Mouse (Mus musculus) megakaryocyte, embryonic 14.5 days (primary cell): ENCODE measurements at regions not wholly inside any gene's neighbourhood (a gene's known extent, or its start where the extent isn't known, plus 50 kb on each side); places are given as distances from the start of the nearest gene placed in this dataset.

Experiments used
- H3K27me3 ChIP-seq: replicated peaks from 2 replicates; pipeline ENCODE3; 2012; ENCODE audit warnings: inconsistent platforms
- H3K36me3 ChIP-seq: replicated peaks from 2 replicates; pipeline ENCODE3; 2012; ENCODE audit warnings: low read length, inconsistent platforms, mixed read lengths
- H3K4me1 ChIP-seq: 2 replicates; pipeline ENCODE4 v1.6.1; 2012; ENCODE audit warnings: inconsistent platforms
- H3K4me3 ChIP-seq: replicated peaks from 2 replicates; pipeline ENCODE3; 2012; ENCODE audit warnings: moderate library complexity, mild to moderate bottlenecking, inconsistent platforms
- H3K9me3 ChIP-seq: 2 replicates; pipeline ENCODE4 v1.6.1; 2012; ENCODE audit warnings: inconsistent platforms
- FLI1 ChIP-seq: IDR thresholded peaks from 2 replicates; pipeline ENCODE4 v1.6.1; 2012; ENCODE audit warnings: low read length, inconsistent platforms, mixed read lengths
- GATA1 ChIP-seq: IDR thresholded peaks from 3 replicates; pipeline ENCODE4 v1.6.1; 2012; ENCODE audit warnings: mixed read lengths, low read length, inconsistent platforms, borderline replicate concordance

DNA sequence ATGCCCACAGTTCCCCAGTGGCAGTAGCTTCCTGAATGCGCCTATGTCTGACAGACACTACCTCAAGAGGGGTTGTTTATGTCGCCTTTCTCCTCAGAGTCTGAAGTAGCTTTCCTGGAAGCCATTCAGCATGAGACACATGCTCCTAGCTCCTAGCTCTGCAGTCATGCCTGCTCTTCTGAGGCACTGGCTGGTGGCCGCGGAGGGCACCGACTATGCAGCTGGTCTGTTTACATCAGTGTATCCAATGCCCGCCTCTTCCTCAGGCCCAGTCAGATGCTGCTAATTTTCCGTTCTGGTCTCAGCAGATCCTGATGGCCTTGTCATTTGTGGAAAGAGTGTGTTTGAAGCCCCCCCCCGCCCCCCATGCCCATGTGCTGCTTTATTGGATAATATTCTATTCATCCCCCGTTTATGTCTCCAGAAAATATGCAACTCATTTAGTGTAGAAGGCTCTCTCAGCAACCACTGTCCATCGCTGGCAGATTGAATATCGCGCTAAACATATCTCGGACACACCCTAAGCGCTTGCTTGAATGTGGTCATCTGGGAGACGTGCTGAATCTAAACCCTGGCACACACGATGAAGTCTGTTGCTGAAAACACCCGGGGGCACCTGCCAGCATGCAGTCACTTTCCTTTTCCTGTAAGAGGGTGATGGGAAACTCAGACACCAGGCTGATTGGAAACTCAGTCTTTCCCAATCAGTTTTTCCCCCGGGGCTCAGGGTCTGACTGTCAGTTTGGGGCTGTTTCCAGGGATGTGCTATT is 73.9 kb downstream of the Ackr3 start:
- H3K9me3 ChIP-seq, result peaks cover 57% of the 10 kb centered on the region
- 0 out of 2 replicates have a peak, but pooled peaks cover 4% of the 10 kb centered on the region for H3K4me1 ChIP-seq
- no peaks in the 10 kb centered on the region for H3K36me3 ChIP-seq
- TF ChIP-seq GATA1, result no peak
- no peak for TF ChIP-seq FLI1
- no peaks in the 10 kb centered on the region for H3K27me3 ChIP-seq
- no peak overlapping the region for H3K4me3 ChIP-seq

- 0 out of 2 replicates have a peak, but pooled peaks cover 4% of the 10 kb centered on the region for H3K4me1 ChIP-seq
- no peaks in the 10 kb centered on the region for H3K36me3 ChIP-seq
- no peaks in the 10 kb centered on the region for H3K27me3 ChIP-seq
- TF ChIP-seq FLI1 (no peak), GATA1 (no peak)
- no peak overlapping the region for H3K4me3 ChIP-seq
- peaks cover 47% of the 10 kb centered on the region for H3K9me3 ChIP-seq
Measured at GRCm38 (mm10) chr1:90279066-90279839, 75.5 kb downstream of the Ackr3 start.

DNA sequence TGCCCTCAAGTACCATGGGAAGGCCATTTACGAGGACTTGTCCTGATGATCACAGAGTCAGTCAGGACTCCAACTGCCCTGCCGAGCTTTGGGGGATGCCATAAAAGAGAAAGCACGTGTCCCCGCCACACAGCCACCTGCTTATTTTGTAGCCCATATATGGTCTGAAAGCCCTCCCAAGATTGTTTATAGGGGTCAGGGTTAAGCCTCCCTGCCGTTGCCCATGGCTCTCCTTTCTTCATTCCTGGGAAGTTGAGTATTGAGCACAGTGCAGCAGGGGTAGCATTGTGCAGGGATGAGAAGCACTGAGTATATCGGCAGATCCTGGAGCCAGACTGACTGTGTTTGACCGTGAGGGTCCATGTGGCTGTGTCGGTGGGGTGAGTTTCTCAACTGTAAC is 76.4 kb downstream of the Ackr3 start:
- no peak overlapping the region for H3K4me3 ChIP-seq
- peaks cover 47% of the 10 kb centered on the region for H3K9me3 ChIP-seq
- TF ChIP-seq GATA1 (no peak), FLI1 (no peak)
- no peaks in the 10 kb centered on the region for H3K27me3 ChIP-seq
- H3K36me3 ChIP-seq, result no peaks in the 10 kb centered on the region
- 0 out of 2 replicates have a peak, but pooled peaks cover 4% of the 10 kb centered on the region for H3K4me1 ChIP-seq

DNA sequence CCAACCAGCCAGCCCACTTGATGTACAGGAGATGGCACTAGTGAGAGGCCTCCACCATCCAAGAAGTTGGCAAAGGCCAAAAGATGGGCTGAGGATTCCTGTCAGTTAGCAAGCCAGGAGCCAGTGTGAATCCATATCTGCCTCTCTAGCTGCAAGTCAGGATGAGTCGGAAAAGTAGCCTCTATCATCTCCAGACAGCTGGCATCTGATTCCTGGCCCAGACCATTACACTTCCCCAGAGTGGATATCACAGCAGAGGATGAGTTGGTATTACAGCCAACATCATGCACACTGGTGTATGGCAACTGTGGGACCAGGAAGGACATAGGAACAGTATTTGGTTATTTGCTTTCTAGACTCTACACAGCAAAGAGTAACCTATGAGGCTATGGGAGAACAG is 77.5 kb downstream of the Ackr3 start:
- H3K9me3 ChIP-seq, result peaks cover 38% of the 10 kb centered on the region
- H3K4me1 ChIP-seq, result 0 out of 2 replicates have a peak, but pooled peaks cover 4% of the 10 kb centered on the region
- H3K4me3 ChIP-seq, result no peak overlapping the region

DNA sequence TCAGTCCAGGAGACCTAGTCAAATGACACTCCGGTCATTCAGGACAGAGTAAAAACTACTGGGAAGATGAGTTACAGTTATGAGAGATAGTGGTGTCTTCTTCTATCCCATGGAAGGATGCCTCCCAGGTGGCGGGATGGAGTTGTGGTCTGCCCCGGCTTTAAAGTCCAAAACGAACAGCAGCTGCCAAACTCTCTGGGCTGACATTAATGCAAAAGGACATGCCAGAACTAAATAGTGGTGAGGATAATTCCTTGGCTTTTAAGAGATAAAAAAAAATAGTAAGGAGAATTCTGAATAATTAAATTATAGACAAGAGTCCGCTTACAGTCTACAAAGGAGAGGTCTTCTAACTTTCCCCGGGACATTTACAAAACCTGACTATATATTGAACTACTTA is 78.2 kb downstream of the Ackr3 start:
- no peak for TF ChIP-seq FLI1
- Histone ChIP-seq H3K4me1 (0 out of 2 replicates have a peak, but pooled peaks cover 4% of the 10 kb centered on the region), H3K36me3 (no peaks in the 10 kb centered on the region), H3K27me3 (no peaks in the 10 kb centered on the region), H3K4me3 (no peak overlapping the region), H3K9me3 (peaks cover 36% of the 10 kb centered on the region)

More for the DNA sequence above, 77.5 kb downstream of the Ackr3 start:
- no peak for TF ChIP-seq FLI1
- TF ChIP-seq GATA1, result no peak
- no peaks in the 10 kb centered on the region for H3K36me3 ChIP-seq
- H3K27me3 ChIP-seq, result no peaks in the 10 kb centered on the region

DNA sequence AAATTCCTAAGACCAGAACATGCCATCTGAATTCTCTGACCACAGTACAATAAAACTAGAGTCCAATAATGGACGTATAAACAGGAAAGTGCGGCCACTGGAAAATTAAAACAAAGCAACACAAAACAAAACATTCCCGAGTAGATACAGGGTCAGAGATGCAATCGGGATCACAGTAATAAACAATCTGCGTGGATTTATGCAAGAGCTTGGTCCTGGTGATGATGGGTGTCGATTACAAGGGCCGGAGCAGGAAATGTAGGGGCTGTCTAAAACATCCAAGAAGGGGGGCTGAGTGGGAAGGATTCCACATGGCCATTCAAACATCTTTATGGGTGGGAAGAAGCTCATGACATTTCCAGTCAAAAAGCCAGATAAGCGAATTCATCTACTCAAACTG is 78.6 kb downstream of the Ackr3 start:
- 0 out of 2 replicates have a peak, but pooled peaks cover 4% of the 10 kb centered on the region for H3K4me1 ChIP-seq
- TF ChIP-seq GATA1, result no peak
- no peak for TF ChIP-seq FLI1
- H3K4me3 ChIP-seq, result no peak overlapping the region
- H3K27me3 ChIP-seq, result no peaks in the 10 kb centered on the region
- peaks cover 32% of the 10 kb centered on the region for H3K9me3 ChIP-seq
- no peaks in the 10 kb centered on the region for H3K36me3 ChIP-seq

DNA sequence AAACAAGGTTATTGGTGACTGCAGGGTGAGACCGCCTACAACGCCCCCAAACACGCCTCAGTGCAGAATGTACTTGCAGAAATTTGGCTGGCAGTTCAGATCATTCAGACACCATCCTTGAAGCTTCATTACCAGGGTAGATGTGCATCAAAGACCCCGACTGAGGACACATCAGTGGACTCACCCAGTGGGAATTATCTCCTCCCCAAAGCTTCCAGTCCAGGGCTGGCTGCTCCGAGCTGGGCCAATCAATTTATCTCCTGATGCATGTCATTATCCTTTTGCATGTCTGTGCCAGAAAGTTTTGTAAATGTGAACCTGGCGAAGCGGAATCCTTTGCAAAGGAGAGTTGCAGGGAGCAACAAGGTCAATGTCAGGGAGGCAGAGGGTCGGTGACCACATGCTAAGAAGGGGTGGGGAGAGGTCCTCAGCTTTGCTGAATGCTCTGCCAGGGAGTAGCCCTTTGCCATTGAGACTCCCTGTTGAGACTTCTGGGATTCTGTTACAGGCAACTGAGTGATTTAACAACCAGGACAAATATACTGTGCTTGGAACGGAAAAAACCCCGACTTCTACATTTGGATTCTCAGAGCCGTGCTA is 79.5 kb downstream of the Ackr3 start:
- Histone ChIP-seq H3K36me3 (no peaks in the 10 kb centered on the region), H3K9me3 (peaks cover 27% of the 10 kb centered on the region), H3K4me1 (0 out of 2 replicates have a peak, but pooled peaks cover 4% of the 10 kb centered on the region), H3K27me3 (no peaks in the 10 kb centered on the region), H3K4me3 (no peak overlapping the region)
- no peak for TF ChIP-seq FLI1
- TF ChIP-seq GATA1, result no peak

DNA sequence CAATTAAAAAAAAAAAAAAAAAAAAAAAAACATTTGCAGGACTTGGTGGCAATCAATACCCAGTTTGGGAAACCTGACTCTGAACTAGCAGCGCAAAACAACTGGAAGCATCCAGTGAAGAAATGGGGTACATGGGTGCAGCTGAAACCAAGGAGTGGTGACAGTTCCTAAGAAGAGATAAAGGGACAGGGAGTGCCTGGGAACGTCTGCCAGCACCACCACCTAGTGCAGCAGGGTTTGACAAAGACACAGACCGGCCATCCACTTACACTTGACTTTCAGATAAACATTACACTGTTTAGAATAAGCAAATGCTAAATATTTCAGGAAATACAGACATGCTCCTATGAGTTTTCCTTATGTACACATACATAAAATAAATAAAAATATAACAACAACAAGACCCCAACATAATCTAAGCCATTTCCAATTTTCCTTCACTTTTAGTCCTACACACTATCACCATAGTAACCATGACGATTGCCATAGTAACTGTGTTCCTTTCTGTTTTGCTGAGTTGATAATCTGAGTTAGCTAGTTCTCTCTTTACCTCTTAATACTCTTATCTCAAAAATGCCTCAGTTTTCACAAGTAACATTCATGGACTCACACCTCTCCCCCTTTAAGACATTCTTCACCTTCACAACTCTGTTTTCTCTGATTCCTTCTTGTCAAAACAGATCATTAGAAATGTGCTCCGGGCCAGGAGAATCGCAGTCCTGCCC is 80.3 kb downstream of the Ackr3 start:
- no peak overlapping the region for H3K4me3 ChIP-seq
- H3K4me1 ChIP-seq, result peaks cover 10% of the 10 kb centered on the region
- H3K9me3 ChIP-seq, result peaks cover 25% of the 10 kb centered on the region
- TF ChIP-seq FLI1 (no peak), GATA1 (no peak)
- no peaks in the 10 kb centered on the region for H3K27me3 ChIP-seq
- no peaks in the 10 kb centered on the region for H3K36me3 ChIP-seq

DNA sequence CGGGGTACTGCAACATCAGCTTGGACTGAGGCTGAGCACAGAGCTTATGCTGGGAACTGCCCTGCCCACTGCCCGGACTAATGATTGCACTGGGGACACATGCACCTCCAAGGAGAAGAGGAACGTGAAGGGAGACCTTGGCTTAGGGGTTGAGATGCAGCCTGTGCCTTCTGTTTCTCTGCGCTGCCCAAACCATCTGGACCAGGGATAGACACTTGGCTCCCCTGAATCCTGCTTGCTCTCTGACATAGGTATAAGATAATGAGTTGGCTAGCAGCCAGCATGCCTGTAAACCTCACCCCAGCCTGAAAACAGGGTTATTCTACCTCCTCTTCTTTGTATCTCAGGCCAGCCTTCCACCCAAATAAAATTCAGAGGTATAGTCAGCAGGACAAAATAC is 81.5 kb downstream of the Ackr3 start:
- Histone ChIP-seq H3K4me3 (no peak overlapping the region), H3K27me3 (no peaks in the 10 kb centered on the region), H3K36me3 (no peaks in the 10 kb centered on the region), H3K4me1 (peaks cover 17% of the 10 kb centered on the region), H3K9me3 (peaks cover 19% of the 10 kb centered on the region)
- no peak for TF ChIP-seq FLI1
- TF ChIP-seq GATA1, result no peak
